Comparison of ENCODE assay signal across 17 mouse cellular contexts in genomic region chr13:38155523-38155922, GRCm38 (mm10). TPM values are rescaled to one million over a fixed set of nuclear protein-coding genes. Genes with fewer than 3 reads are reported as not detected.
DNase-seq lines count a peak whose midpoint lies in the region; ATAC-seq lines count a peak whose summit lies in the region.
"Had no signal": no experiment of that assay in that cellular context is flagged by ENCODE, and none has a peak within 500 bp of the region (broad histone marks: within the 10 kb centered on the region; RNA-seq: fewer than 3 reads in every experiment).

No protein-coding gene starts in this region.

- no peak for ATAC-seq in heart, embryonic 14.5 days (ENCODE audit: insufficient number of reproducible peaks, insufficient read depth, low FRiP score, low read depth)
- ATAC-seq in stomach, embryonic 15.5 days (ENCODE audit: insufficient read depth, low FRiP score, low read depth) = no peak
- ATAC-seq: hindbrain, embryonic 16.5 days had no signal

- no peaks in the 10 kb centered on the region for H3K9me3 ChIP-seq in heart, embryonic 14.5 days (ENCODE audit: control insufficient read depth, low read length)
- no peaks in the 10 kb centered on the region for H3K9me3 ChIP-seq in stomach, embryonic 15.5 days
- H3K9me3 ChIP-seq: limb, embryonic 15.5 days; lung, embryonic 15.5 days; midbrain, embryonic 12.5 days; neural tube, embryonic 12.5 days had no signal

- H3K36me3 ChIP-seq in heart, embryonic 14.5 days (ENCODE audit: control insufficient read depth, insufficient read depth, low read length) = peaks cover 12% of the 10 kb centered on the region
- H3K36me3 ChIP-seq in stomach, embryonic 15.5 days = no peaks in the 10 kb centered on the region
- H3K36me3 ChIP-seq: limb, embryonic 15.5 days; lung, embryonic 15.5 days; midbrain, embryonic 12.5 days; neural tube, embryonic 12.5 days had no signal

- H3K4me3 ChIP-seq in heart, embryonic 14.5 days (ENCODE audit: control insufficient read depth in 1 of 2, insufficient read depth in 1 of 2, low read depth in 1 of 2, low read length in 2 of 2) = no peak overlapping the region
- H3K4me3 ChIP-seq in stomach, embryonic 15.5 days (replicated peaks) = no peak overlapping the region
- H3K4me3 ChIP-seq: layer of hippocampus, adult 2 months; limb, embryonic 15.5 days; lung, embryonic 15.5 days; midbrain, embryonic 12.5 days; neural tube, embryonic 12.5 days had no signal

- 0 out of 2 replicates have a peak overlapping the region, but pooled peaks have one; percentile 21 for H3K9ac ChIP-seq in heart, embryonic 14.5 days (ENCODE audit: low read length)
- H3K9ac ChIP-seq in stomach, embryonic 15.5 days = no peak overlapping the region
- H3K9ac ChIP-seq: limb, embryonic 15.5 days; lung, embryonic 15.5 days; midbrain, embryonic 12.5 days; neural tube, embryonic 12.5 days had no signal

- H3K4me2 ChIP-seq in heart, embryonic 14.5 days (ENCODE audit: low read length) = peak overlapping the region; percentile 54
- H3K4me2 ChIP-seq in stomach, embryonic 15.5 days = peak overlapping the region; percentile 2; the same call in 1 of the 2 replicates
- H3K4me2 ChIP-seq: limb, embryonic 15.5 days; lung, embryonic 15.5 days; midbrain, embryonic 12.5 days; neural tube, embryonic 12.5 days had no signal

- intact Hi-C loops in heart, postnatal 36 days (cut with DNase I) = no loop called here

- WGBS in heart, embryonic 14.5 days = 18% methylated on average over 2 of the region's 2 CpGs
- WGBS in stomach, embryonic 15.5 days = 21% methylated on average over 2 of the region's 2 CpGs

- peaks cover 8 to 36% of the 10 kb centered on the region in 2 experiments for H3K4me1 ChIP-seq in heart, embryonic 14.5 days (ENCODE audit: control insufficient read depth in 2 of 2, insufficient read depth in 2 of 2, low read length in 2 of 2)
- H3K4me1 ChIP-seq in stomach, embryonic 15.5 days = peaks cover 15% of the 10 kb centered on the region

- no peaks in the 10 kb centered on the region for H3K27me3 ChIP-seq in heart, embryonic 14.5 days (ENCODE audit: control insufficient read depth, insufficient read depth, low read length)
- peaks cover 6% of the 10 kb centered on the region; the same call in 1 of the 2 replicates for H3K27me3 ChIP-seq in stomach, embryonic 15.5 days (replicated peaks)

- H3K27ac ChIP-seq in heart, embryonic 14.5 days (replicated peaks in 1 of 2; ENCODE audit: control insufficient read depth in 1 of 2, insufficient read depth in 1 of 2, low read depth in 2 of 2, low read length in 2 of 2) = peak overlapping the region in 1 of 2 experiments; percentile 33; a peak in 1 of 4 replicates
- H3K27ac ChIP-seq in stomach, embryonic 15.5 days = no peak overlapping the region
- H3K27ac ChIP-seq: layer of hippocampus, adult 2 months; limb, embryonic 15.5 days; lung, embryonic 15.5 days; midbrain, embryonic 12.5 days; neural tube, embryonic 12.5 days had no signal

- DNase-seq in heart, postnatal 36 days = no peak
- peak; percentile 4 to 27 for DNase-seq in kidney, postnatal 4 days
- DNase-seq in kidney, postnatal 25 days = no peak
- peak; percentile 78 for DNase-seq in embryo, embryonic 9.5 days (ENCODE audit: extremely low spot score)
- no peak for DNase-seq in thymus, postnatal 10 days (ENCODE audit: low spot score in 2 of 2)
- DNase-seq in spleen, adult 18-20 months = no peak
- DNase-seq: B cell, adult 2 months; cerebellum, adult 9-10 months; thymus, postnatal 14 days had no signal

RNA-seq across cellular contexts. Expression of gene Dsp, which starts 4.4 kb away (rescaled TPM):
- 69.5 and 71.1 TPM in 2 replicates for polyA plus RNA-seq in heart, embryonic 14.5 days (2014; fragmentation: Nextera tagmentation; extraction: Ambion mirVana)
- total RNA-seq in heart, postnatal 36 days (2021) = 100 to 1,000 TPM; 529 TPM
- polyA plus RNA-seq in stomach, embryonic 15.5 days (2015; fragmentation: Nextera tagmentation; extraction: Ambion mirVana) = 18.7 and 24.2 TPM in 2 replicates

RNA-seq across cellular contexts. Expression of gene Snrnp48, which starts 49.2 kb away (rescaled TPM):
- 24.8 and 27.6 TPM in 2 replicates for polyA plus RNA-seq in heart, embryonic 14.5 days (2014; fragmentation: Nextera tagmentation; extraction: Ambion mirVana)
- 10 to 100 TPM in 1 of 2 experiments, 1 to 10 TPM in 1; 9.8 to 11.4 TPM for total RNA-seq in heart, postnatal 36 days (2021)
- 37.8 and 38.1 TPM in 2 replicates for polyA plus RNA-seq in stomach, embryonic 15.5 days (2015; fragmentation: Nextera tagmentation; extraction: Ambion mirVana)

Comparison
In these comparisons a context has a peak if more than half of its experiments do, and no peak if none do; other contexts are left out.
1. DNase-seq: peak in kidney, postnatal 4 days (2 of 2) and embryo, embryonic 9.5 days (single experiment); none in heart, postnatal 36 days (0 of 2), kidney, postnatal 25 days (0 of 2), thymus, postnatal 10 days (0 of 2) and spleen, adult 18-20 months (0 of 2).